Mouse (Mus musculus): ENCODE data around the gene Sh3gl1.

DNA sequence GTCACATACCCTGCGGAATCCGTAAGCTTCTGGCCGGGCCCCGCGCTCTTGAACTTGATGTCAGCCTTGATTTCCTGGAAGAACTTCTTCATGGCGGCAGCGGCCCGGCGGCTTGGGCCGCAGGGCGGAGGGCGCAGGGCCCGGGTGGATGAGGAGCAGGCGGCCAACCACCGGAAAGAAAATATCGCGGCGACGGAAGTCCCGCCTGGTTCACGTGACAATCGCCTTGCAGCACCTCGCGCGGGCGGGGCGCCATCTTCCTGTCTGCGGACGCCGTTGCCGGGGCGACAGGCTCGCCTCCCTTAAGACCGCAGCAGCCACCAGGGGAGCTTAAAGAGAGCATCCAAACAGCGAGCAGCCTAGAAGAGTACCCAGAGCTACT is 38.4 kb upstream of the Sh3gl1 start, which contains the start of gene Ubxn6:
- peak; percentile 72 for TF ChIP-seq POLR2A (IDR thresholded peaks at IDR 0.05; ENCODE audit: insufficient read depth, low read depth, low read length)
- 0 out of 2 replicates have a peak, but pooled peaks have one; percentile 19 for TF ChIP-seq CTCF (IDR thresholded peaks at IDR 0.05; ENCODE audit: insufficient read depth, low read depth, low read length)
